Mouse (Mus musculus) MEL (cell line): ENCODE measurements around the gene Epop.
"Not testable (repeated sequence)": the region's sequence is repeated elsewhere in the genome, so short reads cannot be mapped to it uniquely, and the experiment has no call there.

ENCODE experiments used
- CTCF ChIP-seq, 3 experiments: IDR thresholded peaks in 2 of 3; conservative IDR thresholded peaks in 1 of 3; 2 replicates each; pipeline ENCODE4 v1.5.1; 2011 to 2012; ENCODE audit warnings: low read length in 3 of 3, low read depth in 2 of 3, mild to moderate bottlenecking in 2 of 3, improper control_type of control experiment in 1 of 3, inconsistent platforms in 1 of 3, mixed read lengths in 1 of 3, moderate library complexity in 1 of 3; ENCODE audit not compliant: control insufficient read depth in 1 of 3, insufficient read depth in 1 of 3, poor library complexity in 1 of 3, severe bottlenecking in 1 of 3
- EP300 ChIP-seq, 2 experiments: IDR thresholded peaks; 2 replicates each; pipeline ENCODE4 v1.6.1; 2011; ENCODE audit warnings: improper control_type of control experiment in 2 of 2, low read length in 2 of 2, low read depth in 1 of 2, mild to moderate bottlenecking in 1 of 2
- JUND ChIP-seq: IDR thresholded peaks from 2 replicates; pipeline ENCODE4 v1.6.1; 2011; ENCODE audit warnings: low read depth, mild to moderate bottlenecking, improper control_type of control experiment, low read length
- MAZ ChIP-seq: IDR thresholded peaks from 2 replicates; pipeline ENCODE4 v1.6.1; 2012; ENCODE audit warnings: low read depth, mild to moderate bottlenecking, inconsistent platforms, low read length, improper control_type of control experiment
- MYC ChIP-seq: IDR thresholded peaks from 2 replicates; pipeline ENCODE4 v1.6.1; 2011; ENCODE audit warnings: low read depth, mild to moderate bottlenecking, low read length, improper control_type of control experiment, moderate library complexity
- POLR2A ChIP-seq, 2 experiments: IDR thresholded peaks; 2 replicates each; pipeline ENCODE4 v1.6.1; 2011 to 2012; ENCODE audit warnings: low read length in 2 of 2, mild to moderate bottlenecking in 2 of 2, control low read depth in 1 of 2, improper control_type of control experiment in 1 of 2, low read depth in 1 of 2, moderate library complexity in 1 of 2; ENCODE audit not compliant: control insufficient read depth in 1 of 2, insufficient read depth in 1 of 2, poor library complexity in 1 of 2
- POLR2AphosphoS2 ChIP-seq: IDR thresholded peaks from 2 replicates; pipeline ENCODE4 v1.6.1; 2011; ENCODE audit warnings: low read length, improper control_type of control experiment
- POLR2AphosphoS5 ChIP-seq: IDR thresholded peaks from 2 replicates; pipeline ENCODE4 v1.6.1; 2012; ENCODE audit warnings: low read depth, borderline replicate concordance, mild to moderate bottlenecking, inconsistent platforms, low read length, moderate library complexity, mixed read lengths
- SMC3 ChIP-seq: IDR thresholded peaks from 2 replicates; pipeline ENCODE4 v1.6.1; 2011; ENCODE audit warnings: low read depth, low read length, improper control_type of control experiment
- USF2 ChIP-seq, 2 experiments: IDR thresholded peaks; 2 replicates each; pipeline ENCODE4 v1.6.1; 2011 to 2012; ENCODE audit warnings: improper control_type of control experiment in 2 of 2, low read length in 2 of 2, borderline replicate concordance in 1 of 2, inconsistent platforms in 1 of 2, low read depth in 1 of 2, mild to moderate bottlenecking in 1 of 2; ENCODE audit not compliant: insufficient read depth in 1 of 2

DNA sequence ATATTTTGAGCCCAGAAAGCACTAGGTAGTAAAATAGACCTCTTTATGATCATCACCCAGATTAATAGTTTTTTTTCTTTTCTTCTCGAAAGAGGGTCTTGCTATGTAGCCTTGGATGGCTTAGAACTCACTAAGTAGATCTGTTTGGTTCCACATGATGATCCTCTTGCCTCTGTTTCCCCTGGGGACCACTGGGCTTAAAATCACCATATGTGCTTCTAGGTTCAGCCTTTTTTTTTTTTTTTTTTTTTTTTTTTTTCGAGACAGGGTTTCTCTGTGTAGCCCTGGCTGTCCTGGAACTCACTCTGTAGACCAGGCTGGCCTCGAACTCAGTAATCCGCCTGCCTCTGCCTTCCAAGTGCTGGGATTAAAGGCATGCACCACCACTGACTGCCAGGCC, 19.0 kb upstream of the Epop start:
- not testable (repeated sequence) for TF ChIP-seq CTCF (IDR thresholded peaks at IDR 0.05 in 2 of 3, conservative IDR thresholded peaks at IDR 0.05 in 1 of 3; ENCODE audit: control insufficient read depth in 1 of 3, insufficient read depth in 1 of 3, low read depth in 2 of 3, low read length in 3 of 3, poor library complexity in 1 of 3, severe bottlenecking in 1 of 3); POLR2A (IDR thresholded peaks at IDR 0.05; ENCODE audit: control insufficient read depth in 1 of 2, insufficient read depth in 1 of 2, low read depth in 1 of 2, low read length in 2 of 2, poor library complexity in 1 of 2); POLR2AphosphoS2; USF2 (IDR thresholded peaks at IDR 0.05; ENCODE audit: borderline replicate concordance in 1 of 2, insufficient read depth in 1 of 2, low read depth in 1 of 2, low read length in 2 of 2); EP300 (IDR thresholded peaks at IDR 0.05; ENCODE audit: low read depth in 1 of 2, low read length in 2 of 2); MYC; SMC3; POLR2AphosphoS5; JUND; MAZ
